Mouse (Mus musculus) embryo, embryonic 11.5 days (tissue): ENCODE data around the gene Gpr137.
A peak's percentile ranks its signal among the peaks of the same experiment; 100 is the strongest.
"Not testable (repeated sequence)": the region's sequence is repeated elsewhere in the genome, so short reads cannot be mapped to it uniquely, and the experiment has no call there.

Experiments
- DNase-seq: peaks from one replicate; pipeline ENCODE4 v3.0.0-alpha.2; 2012; ENCODE audit warnings: low read depth, low spot score

The Gpr137 gene

GRCm38 (mm10) chr19:6942249-6942691, at the start of gene Gpr137:
Gene Gpr137 (minus strand): TSS chr19:6942480.
- peak; percentile 80 for DNase-seq

GRCm38 (mm10) chr19:6991166-6991565, 48.9 kb upstream of the Gpr137 start:
- not testable (repeated sequence) for DNase-seq

GRCm38 (mm10) chr19:6990712-6991111, 48.4 kb upstream of the Gpr137 start:
- DNase-seq, result no peak

GRCm38 (mm10) chr19:6989251-6989650, 47.0 kb upstream of the Gpr137 start:
- DNase-seq, result no peak

GRCm38 (mm10) chr19:6987904-6988285, 45.6 kb upstream of the Gpr137 start:
- DNase-seq, result no peak

GRCm38 (mm10) chr19:6987061-6987903, 45.0 kb upstream of the Gpr137 start, which contains the start of gene Vegfb:
Gene Vegfb (minus strand): TSS chr19:6987651.
- no peak for DNase-seq

GRCm38 (mm10) chr19:6985951-6986708, 43.9 kb upstream of the Gpr137 start:
- no peak for DNase-seq

GRCm38 (mm10) chr19:6985300-6985699, 43.0 kb upstream of the Gpr137 start:
- DNase-seq, result no peak

GRCm38 (mm10) chr19:6983621-6984020, 41.3 kb upstream of the Gpr137 start:
- DNase-seq, result no peak

GRCm38 (mm10) chr19:6981465-6981864, 39.2 kb upstream of the Gpr137 start:
- no peak for DNase-seq

- peak; percentile 99 for DNase-seq
These were observed 38.3 kb upstream of the Gpr137 start, which contains the start of gene Fkbp2 for GRCm38 (mm10) chr19:6980381-6981093. Gene Fkbp2 (minus strand): TSS chr19:6980501.

GRCm38 (mm10) chr19:6979486-6980380, 37.5 kb upstream of the Gpr137 start:
- peak; percentile 98 for DNase-seq

GRCm38 (mm10) chr19:6979001-6979479, 36.8 kb upstream of the Gpr137 start:
- DNase-seq, result no peak

- DNase-seq, result no peak
These were observed 36.3 kb upstream of the Gpr137 start for GRCm38 (mm10) chr19:6978639-6978974.

- no peak for DNase-seq
These were observed 35.7 kb upstream of the Gpr137 start for GRCm38 (mm10) chr19:6977759-6978638.

- no peak for DNase-seq
These were observed 33.5 kb upstream of the Gpr137 start, which contains the start of gene Plcb3 for GRCm38 (mm10) chr19:6975537-6976521. Gene Plcb3 (minus strand): TSS chr19:6976470.

GRCm38 (mm10) chr19:6974211-6975205, 32.2 kb upstream of the Gpr137 start, which contains the start of gene Ppp1r14b:
Gene Ppp1r14b (plus strand): TSS chr19:6974968.
- DNase-seq, result peak; percentile 84
